Mouse (Mus musculus): ENCODE measurements around the gene Marc2. TPM values are rescaled to one million over a fixed set of nuclear protein-coding genes. Genes with fewer than 3 reads are reported as not detected.
A peak's percentile ranks its signal among the peaks of the same experiment; 100 is the strongest.

Marc2 gene
- polyA plus RNA-seq, 1 experiment = 43.8 TPM

DNA sequence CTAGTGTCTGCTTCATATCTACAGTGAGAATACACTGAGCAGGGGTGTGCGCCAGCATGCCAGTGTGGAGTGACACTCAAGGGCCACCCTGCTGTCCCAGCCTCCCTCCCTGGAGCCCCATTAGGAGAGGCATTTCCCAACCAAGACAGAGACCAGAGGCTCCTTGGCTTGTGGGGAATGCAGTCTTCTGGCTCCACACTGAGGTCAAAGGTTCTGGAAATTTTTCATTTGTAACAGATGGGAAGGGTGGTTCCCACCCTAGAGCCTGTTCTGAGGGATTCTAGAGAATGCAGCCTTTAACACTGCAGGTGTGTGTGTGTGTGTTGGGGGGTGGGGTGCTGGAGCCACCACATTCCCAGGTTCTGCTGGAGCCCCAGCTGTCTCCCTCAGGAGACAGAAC lies 25.3 kb upstream of the Marc2 start:
- DNase-seq (ENCODE audit: low read depth) = no peak
- no peak for TF ChIP-seq CTCF (IDR thresholded peaks at IDR 0.05; ENCODE audit: borderline replicate concordance, extremely low read depth, insufficient read depth, insufficient read length)
- no peak for TF ChIP-seq POLR2A (IDR thresholded peaks at IDR 0.05; ENCODE audit: borderline replicate concordance, extremely low read depth, insufficient read depth, insufficient read length, poor library complexity, severe bottlenecking)

DNA sequence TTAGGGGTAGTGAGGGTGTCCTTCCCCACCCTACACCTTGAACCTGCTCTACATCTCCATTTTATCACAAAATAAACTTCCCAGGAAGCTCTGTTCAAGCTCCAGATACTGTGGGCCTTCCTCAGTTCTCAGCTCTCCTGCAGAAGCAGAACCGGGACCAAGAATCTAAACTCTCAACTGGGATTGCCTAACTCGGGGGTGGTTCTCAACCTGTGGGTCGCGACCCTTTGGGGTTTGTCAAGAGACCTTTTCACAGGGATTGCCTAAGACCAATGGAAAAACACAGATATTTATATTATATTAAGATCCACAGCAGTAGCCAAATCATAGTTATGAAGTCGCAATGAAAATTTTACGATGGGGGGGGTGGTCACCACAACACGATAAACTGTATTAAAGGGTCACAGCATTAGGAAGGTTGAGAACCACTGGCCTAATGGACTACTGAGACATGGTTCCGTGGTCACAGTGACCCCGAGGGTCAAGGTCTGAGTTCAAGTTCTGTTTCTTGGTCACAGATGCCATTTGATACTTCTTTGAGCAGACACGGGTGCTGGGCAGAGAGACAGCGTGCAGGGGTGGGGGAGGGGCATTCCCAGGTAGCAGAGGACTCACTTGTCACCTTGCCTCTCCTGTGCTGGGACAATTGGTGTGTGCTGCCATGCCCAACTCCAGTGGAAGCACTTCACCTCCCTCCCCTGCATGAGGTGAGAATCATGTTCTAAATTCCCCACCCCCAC lies 24.6 kb upstream of the Marc2 start:
- DNase-seq (ENCODE audit: low read depth) = no peak
- no peak for TF ChIP-seq POLR2A (IDR thresholded peaks at IDR 0.05; ENCODE audit: borderline replicate concordance, extremely low read depth, insufficient read depth, insufficient read length, poor library complexity, severe bottlenecking)
- no peak for TF ChIP-seq CTCF (IDR thresholded peaks at IDR 0.05; ENCODE audit: borderline replicate concordance, extremely low read depth, insufficient read depth, insufficient read length)

DNA sequence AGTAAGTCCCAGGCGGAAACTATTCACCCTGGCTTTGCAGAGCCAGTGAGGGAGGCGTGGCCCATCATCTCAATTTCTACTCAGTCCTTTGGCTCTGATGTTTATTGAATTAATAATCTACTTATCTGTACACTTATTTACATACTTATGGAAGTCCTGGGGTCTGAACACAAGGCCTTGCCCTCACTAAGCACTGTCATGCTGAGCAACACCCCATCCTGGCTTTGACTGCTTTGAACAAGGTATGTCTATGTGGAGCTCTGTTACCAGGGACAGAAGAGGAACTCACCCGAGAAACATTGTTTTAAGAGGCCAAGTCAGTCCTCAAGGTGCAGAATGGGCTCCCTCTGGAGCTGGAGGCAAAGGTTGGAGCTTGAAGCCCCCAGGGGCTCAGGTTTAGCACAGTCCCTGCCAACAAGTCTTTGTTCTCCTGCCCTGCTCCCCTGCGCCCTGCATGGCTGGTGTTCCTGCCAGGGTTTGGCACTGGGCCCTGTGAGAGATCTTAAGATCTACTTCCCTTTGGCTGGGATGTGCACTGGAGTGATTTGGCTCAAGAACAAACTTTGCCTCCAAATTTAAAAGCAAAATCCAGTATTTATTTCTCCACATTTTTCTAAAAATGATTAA lies 23.8 kb upstream of the Marc2 start:
- TF ChIP-seq CTCF (IDR thresholded peaks at IDR 0.05; ENCODE audit: borderline replicate concordance, extremely low read depth, insufficient read depth, insufficient read length) (no peak), POLR2A (IDR thresholded peaks at IDR 0.05; ENCODE audit: borderline replicate concordance, extremely low read depth, insufficient read depth, insufficient read length, poor library complexity, severe bottlenecking) (no peak)
- peak; percentile 76 for DNase-seq (ENCODE audit: low read depth)

DNA sequence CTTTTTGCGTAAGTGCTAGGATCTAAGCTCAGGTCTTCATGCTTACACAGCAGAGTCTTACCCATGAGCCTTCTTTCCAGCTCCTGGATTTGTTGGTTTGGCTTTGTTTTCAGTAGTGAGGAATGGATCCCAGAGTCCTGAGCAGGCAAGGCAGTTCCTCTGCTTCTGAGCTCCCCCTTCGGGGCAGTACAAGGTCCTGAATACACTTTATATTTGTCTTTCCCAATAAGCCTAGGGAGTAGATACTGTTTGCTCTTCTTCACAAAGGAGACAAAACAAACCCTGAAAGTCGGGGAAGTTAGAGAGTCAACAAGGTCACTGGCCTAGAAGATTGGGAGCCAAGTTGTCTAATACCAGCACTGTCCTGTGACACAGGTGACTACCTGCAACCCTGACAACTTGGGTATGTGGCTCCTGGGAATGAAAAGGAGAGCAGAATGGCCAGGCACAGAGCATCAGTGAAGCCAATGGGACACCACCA lies 21.4 kb upstream of the Marc2 start:
- TF ChIP-seq POLR2A (IDR thresholded peaks at IDR 0.05; ENCODE audit: borderline replicate concordance, extremely low read depth, insufficient read depth, insufficient read length, poor library complexity, severe bottlenecking) (no peak), CTCF (IDR thresholded peaks at IDR 0.05; ENCODE audit: borderline replicate concordance, extremely low read depth, insufficient read depth, insufficient read length) (no peak)
- no peak for DNase-seq (ENCODE audit: low read depth)

DNA sequence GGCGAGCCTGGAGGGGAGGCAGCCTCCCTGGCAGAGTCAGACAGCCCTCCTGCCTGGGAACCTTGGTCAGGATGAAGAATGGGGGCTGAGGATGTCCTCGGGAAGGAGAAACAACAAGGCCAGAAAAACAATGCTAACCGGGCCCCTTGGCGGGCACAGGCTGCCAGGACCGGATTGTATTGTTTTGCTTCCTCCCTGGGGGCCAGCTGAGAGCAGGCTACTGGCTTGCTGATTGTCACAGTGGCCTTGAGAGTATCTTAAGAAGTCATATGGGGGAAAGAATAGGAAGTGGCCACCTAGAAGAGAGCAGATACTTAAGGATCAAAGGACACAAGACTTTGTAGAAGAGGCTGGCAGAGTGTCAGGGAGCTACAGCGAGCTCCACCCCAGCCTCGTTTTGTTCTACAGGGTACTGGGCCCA lies 18.1 kb upstream of the Marc2 start:
- no peak for TF ChIP-seq CTCF (IDR thresholded peaks at IDR 0.05; ENCODE audit: borderline replicate concordance, extremely low read depth, insufficient read depth, insufficient read length)
- TF ChIP-seq POLR2A (IDR thresholded peaks at IDR 0.05; ENCODE audit: borderline replicate concordance, extremely low read depth, insufficient read depth, insufficient read length, poor library complexity, severe bottlenecking) = no peak
- no peak for DNase-seq (ENCODE audit: low read depth)

- DNase-seq (ENCODE audit: low read depth) = no peak
- TF ChIP-seq CTCF (IDR thresholded peaks at IDR 0.05; ENCODE audit: borderline replicate concordance, extremely low read depth, insufficient read depth, insufficient read length) (no peak), POLR2A (IDR thresholded peaks at IDR 0.05; ENCODE audit: borderline replicate concordance, extremely low read depth, insufficient read depth, insufficient read length, poor library complexity, severe bottlenecking) (no peak)
These were observed 16.4 kb upstream of the Marc2 start for GRCm38 (mm10) chr1:184862636-184863035.

- DNase-seq (ENCODE audit: low read depth) = no peak
- TF ChIP-seq POLR2A (IDR thresholded peaks at IDR 0.05; ENCODE audit: borderline replicate concordance, extremely low read depth, insufficient read depth, insufficient read length, poor library complexity, severe bottlenecking) = no peak
- no peak for TF ChIP-seq CTCF (IDR thresholded peaks at IDR 0.05; ENCODE audit: borderline replicate concordance, extremely low read depth, insufficient read depth, insufficient read length)
These were observed 15.3 kb upstream of the Marc2 start for GRCm38 (mm10) chr1:184861551-184861950.

GRCm38 (mm10) chr1:184860276-184860675 lies 14.0 kb upstream of the Marc2 start:
- TF ChIP-seq CTCF (IDR thresholded peaks at IDR 0.05; ENCODE audit: borderline replicate concordance, extremely low read depth, insufficient read depth, insufficient read length) (no peak), POLR2A (IDR thresholded peaks at IDR 0.05; ENCODE audit: borderline replicate concordance, extremely low read depth, insufficient read depth, insufficient read length, poor library complexity, severe bottlenecking) (no peak)
- no peak for DNase-seq (ENCODE audit: low read depth)

DNA sequence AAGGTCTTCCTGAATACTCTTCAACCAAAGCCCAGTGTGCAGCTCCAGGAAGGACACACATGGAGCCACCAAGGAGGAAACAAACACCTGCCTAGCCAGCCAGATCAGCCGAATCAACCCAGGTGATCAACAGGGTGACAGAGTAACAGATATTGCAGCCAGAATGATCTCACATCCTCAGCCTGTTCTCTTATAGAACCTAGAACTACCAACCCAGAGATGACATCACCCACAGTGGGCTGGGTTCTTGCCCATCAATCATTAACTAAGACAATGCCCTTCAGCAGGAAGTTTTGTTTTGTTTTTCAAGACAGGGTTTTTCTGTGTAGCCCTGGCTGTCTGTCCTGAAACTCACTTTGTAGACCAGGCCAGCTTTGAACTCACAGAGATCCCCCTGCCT lies 12.0 kb upstream of the Marc2 start:
- no peak for DNase-seq (ENCODE audit: low read depth)
- TF ChIP-seq POLR2A (IDR thresholded peaks at IDR 0.05; ENCODE audit: borderline replicate concordance, extremely low read depth, insufficient read depth, insufficient read length, poor library complexity, severe bottlenecking) (no peak), CTCF (IDR thresholded peaks at IDR 0.05; ENCODE audit: borderline replicate concordance, extremely low read depth, insufficient read depth, insufficient read length) (no peak)

DNA sequence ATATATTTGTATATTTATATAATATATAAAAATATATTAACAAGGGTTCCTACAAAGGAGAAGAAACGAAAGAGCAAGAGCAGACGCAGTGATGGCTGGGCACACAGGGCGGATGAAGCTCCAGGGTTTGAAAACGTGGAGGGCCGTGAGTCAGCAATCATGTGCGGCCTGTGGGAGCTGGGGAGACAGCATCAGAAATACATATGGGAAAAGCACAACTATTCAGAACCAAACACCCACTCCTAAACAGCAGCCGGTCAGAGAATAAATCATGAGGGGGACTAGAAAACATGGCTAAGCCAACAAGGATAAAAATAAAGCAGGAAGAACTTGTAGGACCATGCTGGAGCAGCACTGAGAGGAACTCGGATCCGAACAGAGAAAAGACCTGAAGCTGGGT lies 11.0 kb upstream of the Marc2 start:
- no peak for TF ChIP-seq POLR2A (IDR thresholded peaks at IDR 0.05; ENCODE audit: borderline replicate concordance, extremely low read depth, insufficient read depth, insufficient read length, poor library complexity, severe bottlenecking)
- no peak for TF ChIP-seq CTCF (IDR thresholded peaks at IDR 0.05; ENCODE audit: borderline replicate concordance, extremely low read depth, insufficient read depth, insufficient read length)
- DNase-seq (ENCODE audit: low read depth) = no peak

- TF ChIP-seq POLR2A (IDR thresholded peaks at IDR 0.05; ENCODE audit: borderline replicate concordance, extremely low read depth, insufficient read depth, insufficient read length, poor library complexity, severe bottlenecking) (no peak), CTCF (IDR thresholded peaks at IDR 0.05; ENCODE audit: borderline replicate concordance, extremely low read depth, insufficient read depth, insufficient read length) (no peak)
- no peak for DNase-seq (ENCODE audit: low read depth)
These were observed 7.7 kb upstream of the Marc2 start for GRCm38 (mm10) chr1:184853922-184854321.

- DNase-seq (ENCODE audit: low read depth) = peak; percentile 64
- TF ChIP-seq CTCF (IDR thresholded peaks at IDR 0.05; ENCODE audit: borderline replicate concordance, extremely low read depth, insufficient read depth, insufficient read length) (peak; percentile 80), POLR2A (IDR thresholded peaks at IDR 0.05; ENCODE audit: borderline replicate concordance, extremely low read depth, insufficient read depth, insufficient read length, poor library complexity, severe bottlenecking) (no peak)
These were observed 7.1 kb upstream of the Marc2 start for GRCm38 (mm10) chr1:184853339-184853738.

Data from brain, embryonic 14.5 days (tissue).